Mouse (Mus musculus): Measurements from ENCODE around the gene Hlx. TPM values are rescaled to one million over a fixed set of nuclear protein-coding genes. Genes with fewer than 3 reads are reported as not detected.

Hlx gene
- total RNA-seq, 2 experiments from 2014 or later, result 6.9 to 7.8 TPM

DNA sequence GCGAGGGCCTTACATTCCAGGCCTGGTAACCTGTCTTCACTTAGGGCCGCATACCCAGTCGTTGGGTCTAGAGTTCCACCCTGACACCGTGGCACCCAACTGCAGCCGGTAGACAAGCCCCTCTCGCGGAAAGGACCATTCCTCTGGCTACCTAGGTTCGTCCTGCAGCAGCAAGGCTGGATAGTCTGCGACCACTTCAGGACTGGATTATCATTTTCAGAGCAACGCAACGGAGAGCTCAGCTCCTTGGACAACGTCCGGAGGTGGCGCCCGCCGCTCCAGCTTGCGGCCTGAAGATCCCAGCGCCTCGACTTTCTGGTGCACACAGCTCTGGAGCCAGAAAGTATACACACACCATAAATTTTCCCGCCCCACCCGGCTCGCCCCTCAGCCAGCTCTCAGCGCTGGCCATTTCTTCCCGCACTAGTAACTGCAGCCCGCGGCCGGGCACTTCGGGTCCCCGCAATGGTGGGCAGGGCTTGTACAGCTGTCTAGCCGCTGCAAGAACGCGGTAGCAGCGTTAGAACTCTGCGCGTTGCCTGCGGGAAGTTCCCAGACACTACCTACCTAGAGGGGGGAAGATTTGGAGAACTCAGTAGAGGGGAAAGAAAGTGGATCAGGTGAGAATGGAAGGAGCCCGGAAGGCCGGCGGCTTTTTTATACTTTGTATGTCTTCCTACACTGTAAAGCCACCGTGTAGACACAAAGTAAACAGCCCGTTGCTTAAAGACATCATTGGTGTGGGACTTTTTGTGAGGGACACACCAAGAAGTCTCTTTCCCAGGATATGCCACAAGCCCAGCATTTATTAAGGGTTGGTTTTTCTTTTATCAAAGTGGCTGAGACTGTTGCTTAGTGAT is 13.9 kb downstream of the Hlx start:
- no peak for ATAC-seq (replicated peaks; ENCODE audit: low FRiP score, poor library complexity, severe bottlenecking)

DNA sequence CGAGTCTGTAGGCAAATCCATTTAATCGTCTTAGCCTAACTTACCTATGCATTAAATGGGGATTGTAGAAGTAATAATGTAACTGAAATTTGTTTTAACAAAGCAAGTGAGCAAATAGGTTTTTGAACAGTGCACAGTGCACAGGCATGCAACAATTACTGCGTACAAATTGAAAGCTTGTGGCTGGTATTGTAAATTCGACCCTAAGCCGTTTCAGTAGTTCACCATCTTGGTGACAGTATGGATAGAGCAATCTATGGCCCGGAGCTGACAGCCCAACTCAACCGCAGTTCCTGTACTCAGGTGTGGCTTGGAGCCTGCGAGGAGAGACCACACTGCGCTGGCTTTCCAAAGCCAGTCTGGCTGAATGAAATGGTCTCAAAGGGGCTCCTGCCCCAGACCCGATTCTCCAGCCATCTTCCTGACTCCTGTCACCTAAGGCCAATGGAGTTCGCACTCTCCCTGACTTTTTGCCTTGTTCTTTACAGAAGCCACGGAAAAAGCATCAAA is 14.7 kb downstream of the Hlx start:
- ATAC-seq (replicated peaks; ENCODE audit: low FRiP score, poor library complexity, severe bottlenecking), result no peak

DNA sequence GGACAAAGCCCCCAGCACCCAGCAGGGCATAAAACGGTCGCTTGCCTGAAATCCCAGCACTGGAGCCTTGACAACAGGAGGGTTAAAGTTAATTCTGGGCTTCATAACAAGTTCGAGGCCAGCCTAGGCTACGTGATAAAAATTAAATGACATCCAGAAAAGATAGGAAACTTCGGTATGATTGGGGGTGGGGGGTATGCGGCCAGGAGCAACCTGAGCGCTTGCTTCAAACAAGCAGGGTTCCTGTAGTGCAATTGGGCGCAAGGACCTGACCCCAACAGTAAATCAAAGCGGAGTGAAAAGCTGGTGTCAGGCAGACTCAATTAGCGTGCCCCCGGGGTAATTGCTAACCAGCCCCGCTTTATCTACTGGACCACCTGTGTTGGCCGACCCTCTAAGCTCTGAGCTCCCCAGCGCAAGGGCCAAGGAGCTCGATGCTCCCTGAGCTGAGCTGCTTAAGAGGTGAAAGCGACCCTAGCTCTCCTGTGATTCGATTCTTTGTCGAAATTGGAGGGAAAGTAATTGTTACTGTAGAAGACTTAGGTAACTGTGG is 15.3 kb downstream of the Hlx start:
- no peak for ATAC-seq (replicated peaks; ENCODE audit: low FRiP score, poor library complexity, severe bottlenecking)

DNA sequence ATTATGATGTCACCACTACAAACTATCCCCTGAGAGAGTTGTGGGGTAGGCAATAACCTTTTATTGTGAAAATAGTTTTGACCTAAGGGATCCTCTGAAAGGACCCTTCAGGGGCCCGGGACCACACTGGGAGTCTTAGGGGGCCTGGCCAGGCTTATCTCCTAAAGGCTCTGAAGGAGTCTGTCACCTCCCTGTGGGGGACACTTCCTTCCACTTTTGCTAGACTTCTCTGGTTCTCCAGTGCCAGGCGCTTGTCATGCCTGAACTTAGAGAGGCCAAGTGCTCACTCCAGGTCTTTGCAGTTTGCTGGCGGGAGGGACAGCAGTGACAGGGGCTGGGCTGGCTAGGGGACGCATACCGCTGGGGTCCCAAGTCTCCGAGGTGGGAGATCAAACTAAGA is 16.3 kb downstream of the Hlx start:
- ATAC-seq (replicated peaks; ENCODE audit: low FRiP score, poor library complexity, severe bottlenecking), result no peak

DNA sequence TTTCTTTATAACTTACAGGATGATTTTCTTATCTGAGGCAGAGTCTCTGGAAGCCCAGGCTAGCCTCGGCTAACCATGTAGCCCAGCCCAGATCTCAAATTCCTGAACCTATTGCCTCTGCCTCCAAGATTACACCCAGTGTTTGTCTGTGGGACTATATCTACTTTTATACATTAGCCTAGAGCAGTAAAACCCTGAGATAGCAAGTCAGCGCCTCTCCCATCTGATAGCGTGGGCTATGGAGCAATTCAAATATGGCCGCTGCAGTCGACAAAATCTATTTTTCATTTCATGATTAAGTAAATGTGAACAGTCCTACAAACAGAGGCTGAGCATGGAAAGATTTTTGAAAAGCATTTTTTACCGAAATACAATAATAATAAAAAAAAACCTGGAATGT is 16.7 kb downstream of the Hlx start:
- no peak for ATAC-seq (replicated peaks; ENCODE audit: low FRiP score, poor library complexity, severe bottlenecking)

DNA sequence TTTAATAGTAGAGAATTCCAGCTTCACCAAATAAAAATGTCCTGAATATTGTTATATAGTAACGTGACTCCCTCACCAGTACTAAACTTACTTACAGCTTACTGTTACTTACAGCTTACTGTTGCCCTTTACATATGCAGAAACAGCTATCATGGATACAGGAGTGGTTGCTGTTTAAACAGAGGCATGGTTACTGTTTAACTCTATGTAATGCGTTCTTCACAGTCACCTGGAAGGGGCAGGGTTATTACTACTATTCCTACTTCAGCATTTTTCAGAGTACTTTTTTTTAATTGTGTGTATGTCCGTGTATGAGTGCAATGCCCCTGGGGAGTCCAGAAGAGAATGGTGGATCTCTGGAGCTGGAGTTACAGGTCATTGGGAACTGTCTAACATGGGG is 17.9 kb downstream of the Hlx start:
- ATAC-seq (replicated peaks; ENCODE audit: low FRiP score, poor library complexity, severe bottlenecking), result no peak

DNA sequence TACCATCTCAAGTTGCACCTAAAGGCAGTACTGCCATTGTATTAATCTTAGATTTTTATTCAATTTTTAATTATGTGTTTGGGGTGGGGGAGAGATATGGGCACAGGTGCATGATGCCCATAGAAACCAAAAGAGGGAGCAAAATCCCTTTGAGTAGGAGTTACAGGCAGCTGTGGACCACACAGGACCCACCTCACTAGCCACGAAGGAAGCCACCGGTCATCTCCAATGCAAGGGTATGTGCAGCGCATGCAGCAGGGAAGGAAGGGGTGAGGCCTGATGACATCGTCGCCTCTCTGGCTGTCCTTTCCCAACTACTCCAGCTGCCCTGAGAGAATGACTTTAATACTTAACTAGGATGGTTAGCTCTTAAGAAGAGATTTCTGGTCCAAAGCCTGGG is 18.7 kb downstream of the Hlx start:
- ATAC-seq (replicated peaks; ENCODE audit: low FRiP score, poor library complexity, severe bottlenecking), result no peak

DNA sequence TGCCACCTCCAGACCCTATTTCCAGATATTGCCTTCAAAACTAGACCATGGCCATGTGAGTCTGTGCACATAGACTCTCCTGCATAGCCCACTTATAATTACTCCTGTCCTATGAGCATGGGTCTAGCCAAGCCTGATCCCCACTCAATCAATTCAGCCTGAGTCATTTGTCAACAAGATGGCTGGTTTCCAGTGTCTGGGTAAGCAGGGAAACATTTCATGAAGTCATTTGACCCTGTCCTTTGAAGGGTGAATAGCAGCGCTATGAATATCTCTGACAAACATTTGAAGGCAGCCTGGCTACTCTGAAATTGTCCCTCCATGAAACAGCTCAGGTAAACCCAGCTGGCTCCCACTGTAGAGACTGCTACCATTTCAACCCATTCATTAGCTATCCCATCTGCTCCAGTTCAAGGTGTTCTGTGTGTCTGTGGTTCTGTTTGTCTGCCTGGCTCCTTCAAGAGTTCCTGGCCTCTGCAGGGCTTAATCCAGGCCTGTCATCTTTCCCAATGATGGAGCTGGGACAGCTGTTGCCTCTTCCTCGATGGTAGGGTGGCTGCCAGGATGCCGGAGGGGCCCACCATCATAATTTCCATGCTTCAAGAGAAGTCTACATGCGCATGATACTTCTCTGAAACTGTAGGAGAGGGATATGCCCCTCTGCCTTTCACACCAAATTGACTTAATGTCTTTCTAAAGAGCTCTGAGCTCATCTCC is 24.7 kb downstream of the Hlx start:
- ATAC-seq (replicated peaks; ENCODE audit: low FRiP score, poor library complexity, severe bottlenecking), result 0 out of 2 replicates have a peak, but pooled peaks have one; percentile 29

DNA sequence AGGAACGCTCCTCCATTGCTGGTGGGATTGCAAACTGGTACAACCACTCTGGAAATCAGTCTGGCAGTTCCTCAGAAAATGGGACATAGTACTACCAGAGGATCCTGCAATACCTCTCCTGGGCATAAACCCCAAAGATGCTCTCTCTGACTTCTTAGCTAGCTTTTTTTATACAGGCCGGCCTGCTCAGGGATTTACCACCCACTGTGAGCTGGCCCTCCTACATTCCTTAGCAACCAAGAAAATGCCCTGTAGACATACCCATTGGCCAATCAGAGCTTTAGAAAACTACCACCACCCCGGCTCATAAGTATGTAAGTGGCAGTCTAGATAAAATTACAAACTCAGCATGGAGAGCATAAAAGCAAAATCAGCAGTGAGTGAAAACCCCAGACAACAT is 27.5 kb downstream of the Hlx start:
- no peak for ATAC-seq (replicated peaks; ENCODE audit: low FRiP score, poor library complexity, severe bottlenecking)

DNA sequence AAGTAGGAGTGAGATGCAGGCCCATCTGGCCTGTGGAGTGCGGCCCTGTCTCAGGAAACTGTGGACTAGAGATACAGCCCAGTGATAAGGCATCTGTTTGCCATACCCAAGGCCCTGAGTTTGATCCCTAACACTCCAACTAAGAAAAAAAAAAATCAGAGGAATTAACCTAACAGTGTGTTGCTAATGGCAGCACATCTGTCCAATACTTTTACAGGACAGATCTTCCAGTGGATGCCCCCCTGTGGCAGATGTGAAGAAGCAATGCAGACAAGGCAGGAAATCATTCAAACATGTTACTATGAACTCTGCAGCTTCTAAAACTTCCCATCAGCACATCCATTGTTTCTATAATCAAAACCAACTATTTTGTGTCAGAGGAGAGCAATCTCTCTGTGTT is 33.1 kb downstream of the Hlx start:
- ATAC-seq (replicated peaks; ENCODE audit: low FRiP score, poor library complexity, severe bottlenecking), result peak; percentile 67; the same call in 1 of the 2 replicates

DNA sequence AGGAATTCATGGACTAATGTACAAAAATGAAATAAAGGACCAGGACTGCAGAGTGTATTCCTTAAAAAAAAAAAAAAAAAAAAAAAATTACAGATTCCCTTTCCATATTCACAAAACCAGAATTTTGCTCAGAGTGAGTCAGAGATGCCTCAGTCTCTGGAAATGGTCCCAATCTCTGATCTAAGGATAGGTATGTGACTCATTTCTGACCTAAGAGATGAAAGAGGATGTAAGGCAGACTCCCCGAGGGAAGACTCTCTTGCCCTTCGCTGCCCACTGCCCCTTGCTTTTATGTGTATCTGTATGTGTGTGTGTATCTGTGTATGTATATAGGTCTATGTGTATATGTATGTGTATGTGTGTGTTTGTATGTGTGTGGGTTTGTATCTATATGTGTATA is 37.0 kb downstream of the Hlx start:
- ATAC-seq (replicated peaks; ENCODE audit: low FRiP score, poor library complexity, severe bottlenecking), result no peak

DNA sequence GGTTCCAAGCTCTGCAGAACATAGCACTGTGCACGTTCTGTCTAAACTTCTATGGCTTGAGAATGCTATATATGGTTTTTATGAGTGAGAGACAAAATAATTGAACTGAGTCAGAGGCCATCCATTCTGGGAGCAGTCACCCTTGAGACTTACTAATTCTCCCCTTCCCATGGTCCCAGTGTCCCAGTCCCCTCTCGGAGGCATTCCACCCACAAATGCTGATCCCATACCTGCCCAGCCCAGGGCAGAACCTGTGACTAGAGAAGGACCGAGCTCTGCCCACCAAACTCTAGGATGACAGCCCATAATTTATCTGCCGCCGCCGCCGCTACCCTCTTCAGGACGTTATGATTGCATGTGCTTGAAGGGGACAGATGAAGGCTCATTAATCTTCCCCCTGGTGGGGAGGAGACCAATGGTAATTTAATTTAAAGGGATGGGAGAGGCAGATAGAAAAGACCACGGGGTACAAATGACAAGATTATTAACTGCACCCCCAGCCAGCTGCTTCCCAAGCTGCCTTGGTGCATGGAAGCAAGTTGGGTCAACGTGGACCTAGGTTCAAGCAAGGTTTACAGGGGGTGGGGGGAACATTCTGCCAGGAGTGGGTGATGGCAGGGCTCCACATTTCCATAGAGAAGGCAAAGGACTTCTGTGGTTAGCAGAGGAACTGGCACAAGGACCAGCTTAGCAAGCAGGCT is 40.1 kb downstream of the Hlx start:
- ATAC-seq (replicated peaks; ENCODE audit: low FRiP score, poor library complexity, severe bottlenecking), result no peak

DNA sequence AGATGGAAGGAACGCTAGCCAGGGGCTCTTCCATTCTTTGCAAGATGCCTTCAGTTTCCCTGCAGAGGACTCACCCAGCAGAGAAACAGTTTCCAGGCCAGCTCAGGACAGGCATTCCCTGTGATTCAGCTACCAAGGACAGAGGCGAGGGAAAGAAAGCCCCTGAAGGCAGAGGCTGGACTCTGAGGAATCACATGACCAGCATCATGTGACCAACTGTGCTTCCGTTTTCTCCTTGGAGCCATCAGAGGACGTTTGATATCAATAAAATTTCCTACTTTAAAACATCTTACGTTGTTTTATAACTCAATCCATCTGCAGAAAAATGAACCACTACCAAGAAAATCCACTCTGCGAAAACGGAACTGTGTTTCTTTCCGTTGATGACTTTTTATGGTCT is 41.2 kb downstream of the Hlx start:
- ATAC-seq (replicated peaks; ENCODE audit: low FRiP score, poor library complexity, severe bottlenecking), result no peak

DNA sequence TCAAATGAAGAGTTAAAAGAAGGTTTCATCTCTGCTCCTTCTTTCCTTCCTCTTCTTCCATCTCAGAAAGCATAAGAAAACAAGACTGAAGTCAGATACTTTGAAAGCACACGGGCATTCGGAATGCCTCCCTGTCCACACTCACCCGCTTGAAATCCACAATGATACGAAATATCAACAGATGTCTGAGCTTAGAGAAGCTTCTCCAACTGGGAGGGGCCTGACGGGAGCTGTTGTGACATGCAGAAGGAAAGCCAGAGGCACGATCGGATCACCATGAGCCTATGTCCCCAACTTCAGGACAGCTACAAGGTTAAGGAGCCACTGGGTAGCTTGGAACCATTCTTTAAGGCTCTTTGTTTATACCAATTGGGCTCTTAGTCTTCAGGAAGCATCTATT is 44.4 kb downstream of the Hlx start:
- ATAC-seq (replicated peaks; ENCODE audit: low FRiP score, poor library complexity, severe bottlenecking), result no peak

DNA sequence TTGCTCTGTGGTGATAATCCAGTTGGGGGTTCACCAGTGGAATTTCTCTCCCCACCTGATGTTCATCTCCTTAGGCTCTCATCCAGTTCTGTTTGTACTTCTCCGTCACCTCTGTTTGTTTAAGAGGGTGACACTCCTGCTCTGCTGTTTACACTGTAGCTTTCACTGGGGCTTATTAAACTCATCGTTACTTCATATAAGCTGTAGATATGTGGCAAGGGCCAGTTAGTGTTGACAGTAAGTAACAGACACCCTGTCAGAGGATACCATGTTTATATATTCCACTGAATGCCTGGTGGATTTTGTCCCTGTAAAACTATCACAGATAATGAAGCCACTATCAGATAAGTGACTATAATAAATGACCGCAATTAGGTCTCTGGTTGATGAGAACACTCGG is 44.9 kb downstream of the Hlx start:
- no peak for ATAC-seq (replicated peaks; ENCODE audit: low FRiP score, poor library complexity, severe bottlenecking)

DNA sequence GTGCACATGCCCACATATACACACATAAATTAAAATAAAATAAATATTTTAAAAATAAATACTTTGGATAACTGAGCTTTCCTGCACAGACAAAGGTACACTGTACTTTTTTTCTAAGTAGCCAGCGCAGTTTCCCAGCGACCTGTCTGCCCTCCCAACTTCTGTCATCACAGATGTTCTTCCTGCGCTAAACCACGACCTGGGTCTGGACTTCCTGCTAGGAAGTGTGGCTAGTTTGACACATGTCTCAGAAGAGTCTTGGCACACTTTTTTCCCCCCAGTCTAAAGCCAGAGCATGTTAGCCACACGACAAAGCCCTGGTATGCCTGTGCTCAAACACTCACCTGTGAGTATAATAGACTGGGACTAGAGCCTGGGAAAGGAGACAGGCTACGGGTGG is 48.9 kb downstream of the Hlx start:
- peak; percentile 12; the same call in 1 of the 2 replicates for ATAC-seq (replicated peaks; ENCODE audit: low FRiP score, poor library complexity, severe bottlenecking)

DNA sequence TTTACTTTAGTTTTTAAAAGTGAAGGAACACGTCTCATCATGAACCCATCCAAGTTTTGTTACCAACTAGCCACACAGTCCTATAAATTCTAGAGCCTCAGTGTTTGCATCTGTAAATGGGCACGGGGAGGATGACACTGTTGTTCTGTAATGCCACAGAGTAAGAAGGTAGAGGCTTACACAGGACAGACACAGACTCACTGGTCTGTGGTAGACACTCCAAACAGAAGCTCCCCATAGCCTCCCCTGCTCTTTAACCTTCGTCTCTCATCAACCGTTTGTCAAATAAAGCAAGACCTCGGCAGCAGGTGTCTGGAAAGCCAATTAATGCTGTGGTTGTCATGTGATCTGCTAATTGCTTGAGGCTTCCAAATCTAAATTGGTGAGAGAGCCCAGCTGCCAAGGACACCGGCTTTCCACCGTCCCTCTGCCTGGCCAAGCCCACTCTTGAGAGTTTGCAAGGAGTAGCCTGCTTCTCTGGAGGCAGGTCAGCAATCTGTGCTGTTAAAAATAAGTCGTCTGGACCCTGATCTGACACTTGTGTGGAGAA is 52.9 kb downstream of the Hlx start:
- ATAC-seq (replicated peaks; ENCODE audit: low FRiP score, poor library complexity, severe bottlenecking), result no peak

DNA sequence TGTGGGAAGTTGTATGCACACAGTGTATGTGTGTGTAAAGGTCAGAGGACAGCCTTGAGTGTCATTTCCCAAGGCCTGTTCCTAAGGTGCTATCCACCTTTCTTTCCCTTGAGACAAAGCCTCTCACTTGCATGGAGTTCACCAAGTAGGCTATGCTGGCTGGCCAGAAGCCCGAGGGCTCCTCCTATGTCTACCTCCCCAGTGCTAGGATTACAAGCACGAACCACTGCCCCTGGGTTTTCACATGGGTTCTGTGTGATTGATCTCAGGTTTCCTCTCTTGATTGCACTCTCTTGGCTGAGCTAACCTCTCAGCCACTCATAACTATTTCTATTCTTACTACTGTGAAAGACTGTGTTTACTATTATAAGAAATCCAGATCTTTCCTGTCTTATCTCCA is 54.8 kb downstream of the Hlx start:
- ATAC-seq (replicated peaks; ENCODE audit: low FRiP score, poor library complexity, severe bottlenecking), result no peak
